Mouse (Mus musculus): ENCODE results near the gene Terb2. TPM values are rescaled to one million over a fixed set of nuclear protein-coding genes. Genes with fewer than 3 reads are reported as not detected.
"Not testable (repeated sequence)": the region's sequence is repeated elsewhere in the genome, so short reads cannot be mapped to it uniquely, and the experiment has no call there.

Terb2 gene
- total RNA-seq, 2 experiments from 2014 or later: not detected

DNA sequence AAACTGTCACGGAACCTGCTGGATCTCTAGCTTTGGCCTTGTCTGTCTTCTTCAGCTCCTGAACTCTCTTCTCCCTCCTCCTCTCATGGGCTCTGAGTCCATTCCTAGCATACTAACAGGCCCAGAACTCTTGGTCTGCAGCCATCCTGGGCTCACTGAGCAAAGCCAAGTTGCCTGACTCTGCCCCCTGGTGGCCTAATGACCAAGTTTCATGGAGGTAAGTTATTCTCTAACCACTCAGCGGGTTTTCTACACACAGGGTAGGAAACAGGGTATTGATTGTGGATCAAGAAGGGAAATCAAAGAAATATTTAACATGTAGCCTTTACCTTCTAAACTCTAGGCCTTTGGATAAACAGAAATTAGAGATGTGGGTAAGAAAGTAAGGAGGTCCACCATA is 25.4 kb upstream of the Terb2 start, which contains the start of gene Trim69:
TSS of gene Trim69 (plus strand) at position 21 of the 400 bp plus-strand sequence.
- DNase-seq (ENCODE audit: low spot score in 2 of 2): peak; percentile 87 to 88

DNA sequence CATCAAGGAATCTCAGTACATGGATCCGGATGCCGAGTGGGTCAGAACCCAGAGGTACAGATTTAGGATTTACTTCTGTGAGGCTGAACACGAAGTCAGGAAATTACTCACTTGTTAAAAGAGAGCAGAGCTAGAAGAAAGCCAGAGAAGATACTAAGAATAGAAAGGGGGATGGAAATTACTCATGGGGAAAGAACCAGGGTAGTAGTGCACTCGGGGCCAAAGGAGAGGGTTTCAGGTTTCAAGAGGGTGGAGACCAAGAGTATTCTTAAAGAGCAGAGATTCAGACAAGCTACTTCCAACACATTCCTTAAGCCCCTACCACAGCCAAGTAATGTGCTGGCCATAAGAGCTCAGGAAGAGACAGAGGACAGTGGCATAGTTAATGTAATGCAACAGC is 24.5 kb upstream of the Terb2 start:
- no peak for DNase-seq (ENCODE audit: low spot score in 2 of 2)

DNA sequence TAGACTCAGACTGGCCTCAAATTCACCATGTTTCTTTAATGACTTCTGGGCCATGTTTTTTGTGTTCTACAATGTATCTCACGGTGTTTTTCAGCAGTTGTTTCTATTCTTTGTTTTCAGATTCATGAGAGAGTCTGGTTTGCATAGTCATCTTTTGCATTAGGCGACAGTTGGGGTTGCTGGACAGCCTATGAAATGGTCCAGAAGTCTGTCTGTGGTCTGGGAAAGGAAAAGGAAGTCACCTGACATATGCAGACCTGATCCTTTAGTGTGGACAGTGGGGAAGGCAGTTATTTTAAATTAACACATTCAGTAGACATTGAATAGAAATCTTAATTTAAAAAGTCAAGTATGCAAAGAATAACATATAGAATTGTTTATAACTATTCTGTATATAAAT is 23.5 kb upstream of the Terb2 start:
- DNase-seq (ENCODE audit: low spot score in 2 of 2): no peak

- DNase-seq (ENCODE audit: low spot score in 2 of 2): no peak
These were observed 22.5 kb upstream of the Terb2 start for GRCm38 (mm10) chr2:122163430-122164195.

DNA sequence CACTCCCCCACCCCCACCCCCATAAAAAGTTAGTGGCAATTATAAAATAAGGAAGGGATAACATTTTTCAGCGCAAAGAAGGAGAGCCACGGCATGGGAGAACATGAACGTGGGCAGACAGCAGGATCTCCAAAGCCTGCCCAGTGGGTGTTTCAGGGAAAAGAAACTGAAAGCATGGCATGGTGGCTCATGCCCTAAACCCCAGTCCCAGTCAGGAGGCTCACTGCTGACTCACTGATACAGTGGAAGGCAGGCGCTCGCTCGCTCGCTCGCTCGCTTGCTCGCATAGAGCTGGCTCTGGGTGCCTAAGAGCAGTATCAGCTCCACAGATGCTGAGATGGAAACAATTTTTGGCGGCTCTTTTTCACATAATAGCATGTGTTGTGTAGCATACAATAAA is 21.8 kb upstream of the Terb2 start:
- no peak for DNase-seq (ENCODE audit: low spot score in 2 of 2)

DNA sequence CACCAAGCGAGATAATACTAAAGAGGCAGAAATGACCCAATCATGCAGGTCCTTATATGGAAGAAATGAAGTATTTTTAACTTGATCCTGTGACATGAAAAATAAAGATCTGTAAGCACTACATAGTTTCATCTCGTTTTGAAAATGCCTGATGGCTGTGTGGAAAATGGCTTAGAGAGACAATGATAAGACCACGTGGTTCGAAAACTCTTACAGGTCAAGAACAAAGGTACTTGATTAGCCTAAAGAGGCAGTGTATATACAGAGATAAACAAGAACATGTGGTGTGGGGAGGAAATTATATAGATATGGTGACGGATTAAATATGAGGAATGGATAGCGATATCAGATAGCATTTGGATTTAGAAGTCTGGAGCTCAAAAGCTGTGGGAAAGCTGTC is 14.8 kb upstream of the Terb2 start:
- no peak for DNase-seq (ENCODE audit: low spot score in 2 of 2)

DNA sequence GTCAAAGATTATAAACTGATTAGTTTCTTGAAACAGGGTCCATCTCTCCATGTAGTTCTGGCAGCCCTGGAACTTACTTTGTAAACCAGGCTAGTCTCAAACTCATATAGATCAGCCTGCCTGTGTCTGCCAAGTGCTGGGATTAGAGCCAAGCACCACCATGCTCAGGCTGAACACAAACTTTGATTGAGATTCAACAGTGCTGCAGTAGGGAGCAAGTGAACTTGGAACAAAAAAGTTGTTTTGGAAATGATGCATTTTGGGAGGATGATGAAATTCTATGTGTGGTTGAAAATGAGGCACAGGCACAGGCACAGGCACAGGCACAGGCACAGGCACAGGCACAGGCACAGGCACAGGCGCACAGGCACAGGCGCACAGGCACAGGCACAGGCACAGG is 13.9 kb upstream of the Terb2 start:
- DNase-seq (ENCODE audit: low spot score in 2 of 2): no peak

DNA sequence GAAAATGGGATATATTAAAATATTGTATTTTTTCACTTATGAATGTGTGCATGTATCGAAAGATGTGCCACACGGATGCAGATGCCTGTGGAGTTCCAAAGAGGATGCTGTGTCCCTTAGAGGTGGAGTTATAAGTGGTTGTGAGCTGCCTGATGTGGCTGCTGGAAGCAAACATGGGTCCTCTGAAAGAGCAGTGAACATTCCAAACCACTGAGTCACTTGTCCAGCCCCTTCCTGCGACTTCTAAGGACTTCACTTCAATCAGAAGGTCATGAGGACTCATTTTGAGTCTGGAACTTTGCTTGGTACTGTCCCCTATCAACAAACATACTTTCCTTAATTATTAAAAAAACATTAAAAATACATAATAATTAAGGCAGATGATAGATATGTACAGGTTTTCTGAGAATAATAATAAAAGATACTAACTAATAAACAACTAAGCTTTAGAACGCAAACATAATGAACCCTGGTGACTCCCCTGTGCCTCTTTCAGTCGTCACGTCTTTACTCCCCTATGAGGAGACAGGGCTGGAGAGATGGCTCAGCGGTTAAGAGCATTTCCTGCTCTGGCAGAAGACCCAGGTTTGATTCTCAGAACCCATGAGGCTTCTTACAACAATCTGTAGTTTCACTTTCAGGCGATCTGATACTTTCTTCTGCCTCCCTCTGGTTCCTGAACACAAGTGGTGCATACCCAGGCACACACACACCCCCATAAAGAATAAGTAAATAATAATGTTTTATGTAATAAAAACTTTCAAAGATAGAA is 5.8 kb upstream of the Terb2 start:
- DNase-seq (ENCODE audit: low spot score in 2 of 2): no peak

- no peak for DNase-seq (ENCODE audit: low spot score in 2 of 2)
These were observed 986 bp upstream of the Terb2 start for GRCm38 (mm10) chr2:122185086-122185485.

DNA sequence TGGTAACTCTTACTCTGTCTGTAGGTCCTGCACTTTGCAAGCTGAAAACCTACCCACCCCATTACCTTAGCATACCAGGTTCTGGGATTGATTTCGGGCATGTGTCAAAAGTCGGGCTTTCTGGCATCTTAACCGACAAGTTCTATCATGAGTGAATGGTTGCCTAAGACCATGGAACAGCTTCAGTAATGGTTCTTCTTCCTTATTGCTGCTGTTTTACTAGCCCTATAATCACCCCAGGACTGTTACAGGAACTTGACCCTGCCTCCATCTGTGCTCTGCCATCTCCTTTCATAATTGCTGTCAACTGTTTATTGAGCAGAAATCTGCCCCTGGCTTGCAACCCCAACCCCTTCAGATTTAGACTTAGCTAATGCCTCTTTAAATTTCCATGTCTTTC is 679 bp downstream of the Terb2 start:
- DNase-seq (ENCODE audit: low spot score in 2 of 2): no peak

DNA sequence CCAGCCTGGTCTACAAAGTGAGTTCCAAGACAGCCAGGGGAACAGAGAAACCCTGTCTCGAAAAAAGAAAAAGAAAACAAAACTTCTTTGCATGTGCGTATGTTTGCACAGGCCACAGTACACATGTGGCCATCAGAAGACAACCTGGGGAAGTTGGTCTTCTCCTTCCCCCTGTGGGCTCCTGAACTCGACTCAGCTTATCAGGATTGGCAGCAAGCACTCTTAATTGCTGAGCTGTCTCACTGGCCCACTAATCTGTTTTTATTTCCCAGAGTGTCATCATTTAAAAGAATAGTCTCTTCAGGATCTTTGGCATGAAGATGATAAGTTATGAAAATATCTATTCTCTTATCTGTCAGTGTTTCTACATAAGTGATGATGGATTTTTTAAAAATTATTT is 5.8 kb downstream of the Terb2 start:
- no peak for DNase-seq (ENCODE audit: low spot score in 2 of 2)

DNA sequence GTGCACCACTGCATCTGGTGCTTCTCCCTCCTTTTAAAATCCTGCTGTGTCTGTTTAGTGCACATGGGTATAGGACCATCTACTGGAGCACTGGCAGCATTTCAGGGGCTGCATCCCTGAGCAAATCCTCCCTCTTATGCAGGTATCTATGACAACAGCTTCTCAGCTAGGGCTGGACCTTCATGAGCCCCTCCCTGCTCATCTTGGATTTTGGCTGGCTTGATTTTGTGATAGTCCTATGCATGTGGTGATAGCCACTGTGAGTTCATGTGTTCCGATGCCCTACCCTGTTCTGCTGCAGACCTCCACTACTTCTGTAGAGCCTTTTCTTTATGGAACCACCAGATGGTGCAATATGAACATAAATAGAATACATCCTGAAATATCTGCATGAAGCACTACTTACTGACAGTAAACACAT is 8.4 kb downstream of the Terb2 start:
- peak; percentile 8 to 16 for DNase-seq (ENCODE audit: low spot score in 2 of 2)

DNA sequence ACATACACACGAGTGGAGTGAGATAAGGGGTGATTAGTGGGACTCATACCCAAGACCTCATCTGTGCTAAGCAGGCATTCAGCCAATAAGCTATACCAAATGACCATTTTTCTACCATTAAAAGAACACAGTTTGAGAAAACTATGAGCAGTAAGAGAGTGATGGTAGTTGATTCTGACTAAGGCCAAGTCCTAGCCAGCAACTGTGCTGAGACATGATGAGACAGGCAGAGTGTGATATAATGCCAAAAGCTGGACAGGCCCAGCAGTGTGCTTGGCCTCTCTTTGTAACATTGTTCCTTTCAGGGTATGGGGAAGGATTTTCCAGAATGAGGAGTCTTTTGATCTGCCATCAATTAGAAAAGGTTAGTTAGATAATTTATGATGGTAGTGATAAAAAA is 15.4 kb downstream of the Terb2 start:
- DNase-seq (ENCODE audit: low spot score in 2 of 2): no peak

DNA sequence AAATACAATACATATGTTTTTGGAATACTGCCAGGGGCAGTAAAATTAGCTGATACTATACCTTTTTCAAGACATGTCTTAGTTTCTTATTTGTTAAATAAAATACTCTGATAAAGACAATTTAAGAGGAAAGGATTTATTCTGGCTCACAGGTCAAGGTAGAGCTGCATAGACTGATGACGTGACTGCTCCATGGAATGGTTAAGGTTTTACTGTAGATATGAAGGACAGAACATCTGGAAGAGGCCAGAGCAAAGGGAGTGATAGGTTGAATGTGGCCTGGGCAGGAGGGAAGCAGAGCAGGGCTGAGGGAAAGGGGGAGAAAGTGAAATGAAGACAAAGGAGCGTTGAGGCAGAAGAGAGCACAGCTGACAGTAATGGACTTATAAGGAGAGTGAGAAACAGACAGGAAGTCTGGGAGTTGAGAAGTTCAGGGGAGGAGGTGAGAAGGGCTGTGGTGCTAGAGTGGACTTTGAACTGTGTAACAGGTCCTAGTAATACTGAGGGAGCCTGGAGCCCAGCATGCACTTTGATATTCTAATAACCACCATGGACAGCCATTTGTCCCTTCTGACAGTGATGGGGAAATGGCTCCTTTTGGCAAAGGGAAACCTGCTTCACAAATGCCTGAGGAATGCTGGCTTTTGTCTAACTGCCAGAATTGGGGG is 20.5 kb downstream of the Terb2 start:
- DNase-seq (ENCODE audit: low spot score in 2 of 2): no peak

DNA sequence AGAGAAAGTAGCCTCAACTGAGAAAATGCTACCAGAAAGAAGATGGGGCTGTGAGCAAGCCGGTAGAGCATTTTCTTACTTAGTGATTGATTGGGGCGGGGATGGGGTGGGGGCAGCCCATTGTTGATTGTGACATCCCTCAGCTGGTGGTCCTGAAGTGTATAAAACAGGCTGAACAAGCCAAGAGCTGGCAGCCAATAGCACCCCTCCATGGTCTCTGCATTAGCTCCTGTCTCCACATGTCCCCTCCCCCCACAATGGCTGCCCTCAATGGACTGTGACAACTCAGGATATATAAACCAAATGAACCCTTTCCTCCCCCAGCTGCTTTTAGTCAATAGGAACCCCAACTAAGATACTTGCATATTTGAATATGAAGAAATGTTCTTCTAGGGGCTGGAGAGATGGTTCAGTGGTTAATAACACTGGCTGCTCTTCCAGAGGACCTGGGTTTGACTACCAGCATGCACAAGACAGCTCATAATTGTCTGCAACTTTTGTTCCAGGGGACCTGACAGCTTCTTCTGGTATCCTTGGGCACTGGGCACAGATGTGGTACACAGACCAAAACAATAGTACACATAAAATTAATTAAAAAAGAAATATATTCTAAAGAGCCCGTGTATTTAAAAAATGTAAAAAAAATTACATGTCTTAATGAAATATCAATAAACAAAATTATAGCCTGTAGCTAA is 24.6 kb downstream of the Terb2 start:
- DNase-seq (ENCODE audit: low spot score in 2 of 2): no peak

DNA sequence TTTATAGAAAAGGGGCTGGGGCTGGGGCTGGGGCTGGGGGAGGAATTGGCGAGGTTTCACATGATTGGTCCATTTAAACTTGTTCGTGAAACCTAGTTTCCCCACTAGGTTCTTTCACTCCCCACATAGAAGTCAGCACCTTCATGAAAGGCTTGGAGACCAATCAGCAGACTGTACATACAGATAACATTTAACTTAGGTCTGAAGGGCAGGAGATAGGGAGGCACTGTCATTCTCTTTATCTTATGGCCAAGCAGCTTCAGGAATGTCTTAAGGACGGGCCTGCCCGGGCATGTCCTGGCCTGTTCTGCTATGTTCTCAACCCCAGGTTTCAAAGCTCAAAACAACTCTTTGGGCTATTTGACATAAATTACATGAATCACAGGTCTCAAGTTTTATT is 31.0 kb downstream of the Terb2 start:
- not testable (repeated sequence) for DNase-seq (ENCODE audit: low spot score in 2 of 2)

GRCm38 (mm10) chr2:122218234-122218633 is 32.2 kb downstream of the Terb2 start:
- DNase-seq (ENCODE audit: low spot score in 2 of 2): no peak

DNA sequence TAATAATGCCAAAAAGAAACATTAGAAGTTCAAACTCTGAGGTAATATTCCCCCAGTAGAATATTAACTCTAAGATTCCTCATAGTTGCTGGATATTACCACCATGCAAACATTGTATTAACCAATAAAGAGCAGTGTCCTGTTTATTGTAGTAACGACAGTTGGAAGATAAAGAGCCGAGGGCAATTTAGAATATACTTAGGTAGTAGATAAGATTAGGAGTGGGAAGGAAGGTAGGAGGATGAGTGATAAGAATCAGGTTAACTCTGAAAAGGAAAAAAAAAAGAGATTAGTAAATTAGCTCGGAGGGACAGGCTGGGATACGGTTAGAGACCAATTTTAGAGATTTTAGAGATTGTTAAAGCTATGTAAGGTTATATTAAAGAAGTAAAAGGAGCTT is 35.3 kb downstream of the Terb2 start:
- DNase-seq (ENCODE audit: low spot score in 2 of 2): no peak

DNA sequence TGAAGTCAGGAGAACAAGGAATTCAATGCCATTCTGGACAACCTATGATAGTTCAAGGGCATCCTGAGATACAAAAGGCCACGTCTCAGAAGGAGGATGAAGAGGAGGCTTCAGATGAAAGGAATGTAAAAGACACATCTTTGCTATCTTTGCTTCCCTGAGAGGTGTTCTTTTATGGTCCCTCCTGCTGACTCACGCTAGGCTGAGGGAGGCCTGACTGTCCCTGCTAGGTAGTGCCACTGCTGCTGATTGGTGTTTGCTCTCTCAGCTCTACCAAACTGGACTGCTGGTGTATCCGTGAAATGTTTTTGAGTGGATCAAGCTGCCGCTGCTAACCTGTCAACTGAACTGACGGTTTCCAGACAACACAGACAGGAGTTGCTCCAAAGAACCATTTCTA is 35.7 kb downstream of the Terb2 start:
- no peak for DNase-seq (ENCODE audit: low spot score in 2 of 2)

DNA sequence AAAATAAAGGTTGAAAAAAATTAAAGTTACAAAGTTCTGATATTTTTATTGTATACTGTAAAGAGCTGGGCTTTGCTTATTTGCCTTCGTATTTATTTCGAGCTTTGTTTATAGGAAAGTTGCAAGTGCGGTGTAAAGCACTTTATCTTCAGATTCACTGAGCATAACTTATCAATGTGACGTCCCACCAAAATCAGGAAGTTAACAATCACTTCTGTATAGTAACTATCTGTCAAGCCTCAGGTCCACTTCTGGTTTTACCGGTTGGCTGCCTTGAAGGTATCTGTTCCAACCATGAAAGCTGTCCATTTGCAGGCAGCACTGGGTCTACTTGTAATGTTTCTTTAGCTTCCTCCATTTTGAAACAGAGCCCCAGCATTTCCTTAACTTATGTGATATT is 36.2 kb downstream of the Terb2 start:
- no peak for DNase-seq (ENCODE audit: low spot score in 2 of 2)

GRCm38 (mm10) chr2:122223654-122224053 is 37.6 kb downstream of the Terb2 start:
- DNase-seq (ENCODE audit: low spot score in 2 of 2): no peak

DNA sequence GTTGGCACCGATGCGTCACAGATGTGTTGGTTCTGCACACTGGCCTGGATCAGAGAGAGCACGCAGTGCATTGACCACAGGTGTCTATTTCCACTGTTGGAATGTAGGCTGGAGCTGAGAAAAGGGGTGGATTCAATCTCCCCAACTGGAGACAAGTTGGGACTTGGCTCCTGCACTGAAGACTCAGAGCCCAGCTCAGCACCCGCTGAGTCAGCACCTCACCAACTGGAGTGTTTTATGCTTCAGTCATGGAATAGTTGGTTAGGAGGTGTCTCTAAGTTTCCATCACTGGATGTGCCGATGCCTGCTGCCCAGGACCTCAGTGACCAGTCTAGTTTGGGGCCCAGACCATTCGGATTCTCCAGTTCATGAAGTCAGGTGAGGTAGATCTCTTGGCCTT is 44.3 kb downstream of the Terb2 start:
- DNase-seq (ENCODE audit: low spot score in 2 of 2): no peak

All from layer of hippocampus, postnatal 10 days (tissue).